Mouse (Mus musculus) liver, embryonic 16.5 days (tissue): ENCODE measurements around the gene Gm36028. TPM values are rescaled to one million over a fixed set of nuclear protein-coding genes. Genes with fewer than 3 reads are reported as not detected.

ENCODE experiments used
- polyA plus RNA-seq: library from polyadenylated mRNA; unstranded; fragments of >200 nt; fragmentation: Nextera tagmentation; extraction: Ambion mirVana; gene quantifications from 2 replicates; pipeline ENCODE4 v1.2.1, GENCODE M21; 2015

Gene Gm36028
- polyA plus RNA-seq, 1 experiment from 2014 or later, result 0.07 TPM

Other genes starting within 250 kb of the Gm36028 start
- 27.8 and 31.2 TPM in 2 replicates for gene Ndufb4, start 206.7 kb downstream of the Gm36028 start, polyA plus RNA-seq
- 18.1 and 21.5 TPM in 2 replicates for gene Fstl1, start 84.3 kb downstream of the Gm36028 start, polyA plus RNA-seq
- 11.2 and 11.3 TPM in 2 replicates for gene Lrrc58, start 7.2 kb upstream of the Gm36028 start, polyA plus RNA-seq
- gene Gpr156, start 55.4 kb upstream of the Gm36028 start, polyA plus RNA-seq, result not detected in 2 replicates
- 9.1 and 9.5 TPM in 2 replicates for gene Gsk3b, start 227.9 kb upstream of the Gm36028 start, polyA plus RNA-seq